Mouse (Mus musculus) heart, embryonic 11.5 days (tissue): ENCODE measurements around the gene Gtf2h2. TPM values are rescaled to one million over a fixed set of nuclear protein-coding genes. Genes with fewer than 3 reads are reported as not detected.
"Not testable (repeated sequence)": the region's sequence is repeated elsewhere in the genome, so short reads cannot be mapped to it uniquely, and the experiment has no call there.

Source experiments
- ATAC-seq: fragments of 200-750 bp; cut with Nextera tagmentation; replicated peaks from 2 replicates; pipeline ENCODE4 v1.8.0; 2017; ENCODE audit warnings: moderate library complexity; ENCODE audit not compliant: insufficient number of reproducible peaks, low FRiP score, low TSS enrichment
- H3K27ac ChIP-seq: fragments of 300-500 bp; sonication (generic); 2 replicates; pipeline ENCODE4 v1.5.1; 2014; ENCODE audit warnings: mild to moderate bottlenecking, low read depth, low read length
- H3K27me3 ChIP-seq: fragments of 300-500 bp; sonication (generic); 2 replicates; pipeline ENCODE4 v1.6.1; 2014; ENCODE audit warnings: mild to moderate bottlenecking, low read length, mixed read lengths; ENCODE audit not compliant: control insufficient read depth, insufficient read depth
- H3K36me3 ChIP-seq: fragments of 300-500 bp; sonication (generic); 2 replicates; pipeline ENCODE4 v1.6.1; 2014; ENCODE audit warnings: mild to moderate bottlenecking, low read length, moderate library complexity, mixed read lengths; ENCODE audit not compliant: control insufficient read depth, insufficient read depth
- H3K4me1 ChIP-seq: fragments of 300-500 bp; sonication (generic); 2 replicates; pipeline ENCODE4 v1.6.1; 2014; ENCODE audit warnings: low read length; ENCODE audit not compliant: control insufficient read depth, insufficient read depth
- H3K4me2 ChIP-seq: fragments of 300-500 bp; sonication (generic); 2 replicates; pipeline ENCODE4 v1.6.1; 2014; ENCODE audit warnings: mild to moderate bottlenecking, moderate library complexity
- H3K4me3 ChIP-seq: fragments of 300-500 bp; sonication (generic); 2 replicates; pipeline ENCODE4 v1.5.1; 2014; ENCODE audit warnings: low read depth, low read length
- H3K9ac ChIP-seq: fragments of 300-500 bp; sonication (generic); 2 replicates; pipeline ENCODE4 v1.6.1; 2014; ENCODE audit warnings: mild to moderate bottlenecking, low read depth, low read length, moderate library complexity
- H3K9me3 ChIP-seq: fragments of 300-500 bp; sonication (generic); replicated peaks from 2 replicates; pipeline ENCODE4 v1.6.1; 2016; ENCODE audit warnings: low read length; ENCODE audit not compliant: control insufficient read depth
- WGBS: fragments of 180-500 bp; shearing (Covaris S2); extraction: QIAGEN DNeasy Blood & Tissue Kit; methylation state at CpG from one replicate; pipeline ENCODE4 v1.1.7; 2014; ENCODE audit not compliant: insufficient replicate concordance; 5-methylcytosine and 5-hydroxymethylcytosine counted together
- polyA plus RNA-seq: library from polyadenylated mRNA; unstranded; fragments of >200 nt; fragmentation: Nextera tagmentation; extraction: Ambion mirVana; gene quantifications from 2 replicates; pipeline ENCODE4 v1.2.1, GENCODE M21; 2014

Gtf2h2 gene
- polyA plus RNA-seq, 1 experiment from 2014 or later, result 54.9 TPM

DNA sequence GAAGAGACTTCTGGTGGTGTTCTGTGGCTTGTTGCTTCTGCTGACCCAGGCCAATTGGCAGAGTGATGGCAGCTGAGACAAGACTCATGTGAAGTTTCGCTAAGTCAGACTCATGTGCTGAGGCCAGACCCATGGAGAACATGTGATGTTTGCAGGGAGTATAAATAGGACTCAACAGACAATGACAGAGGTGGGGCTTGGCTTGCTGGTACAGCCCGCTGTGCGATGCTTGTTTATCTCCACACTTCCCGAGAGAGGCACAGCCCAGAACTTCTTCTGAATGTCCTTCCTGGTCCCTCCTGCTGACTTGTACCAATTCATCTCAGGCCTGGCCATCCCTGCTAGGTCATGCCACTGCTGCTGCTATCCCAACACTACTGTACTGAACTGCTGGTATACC lies 3.0 kb upstream of the Gtf2h2 start:
- no peaks in the 10 kb centered on the region for H3K9me3 ChIP-seq
- ATAC-seq, result no peak
- H3K4me3 ChIP-seq, result no peak overlapping the region
- H3K27ac ChIP-seq, result no peak overlapping the region
- H3K9ac ChIP-seq, result no peak overlapping the region
- H3K27me3 ChIP-seq, result no peaks in the 10 kb centered on the region
- WGBS, result 63% methylated on average over 4 of the region's 4 CpGs
- H3K36me3 ChIP-seq, result no peaks in the 10 kb centered on the region
- no peak overlapping the region for H3K4me2 ChIP-seq
- peaks cover 3% of the 10 kb centered on the region for H3K4me1 ChIP-seq

GRCm38 (mm10) chr13:100494370-100494769 lies 2.0 kb upstream of the Gtf2h2 start:
- not testable (repeated sequence) for H3K4me3 ChIP-seq, H3K27me3 ChIP-seq, ATAC-seq, H3K9me3 ChIP-seq, H3K27ac ChIP-seq, H3K9ac ChIP-seq, H3K4me2 ChIP-seq, H3K36me3 ChIP-seq, H3K4me1 ChIP-seq
- WGBS, result 57% methylated on average over 8 of the region's 8 CpGs

DNA sequence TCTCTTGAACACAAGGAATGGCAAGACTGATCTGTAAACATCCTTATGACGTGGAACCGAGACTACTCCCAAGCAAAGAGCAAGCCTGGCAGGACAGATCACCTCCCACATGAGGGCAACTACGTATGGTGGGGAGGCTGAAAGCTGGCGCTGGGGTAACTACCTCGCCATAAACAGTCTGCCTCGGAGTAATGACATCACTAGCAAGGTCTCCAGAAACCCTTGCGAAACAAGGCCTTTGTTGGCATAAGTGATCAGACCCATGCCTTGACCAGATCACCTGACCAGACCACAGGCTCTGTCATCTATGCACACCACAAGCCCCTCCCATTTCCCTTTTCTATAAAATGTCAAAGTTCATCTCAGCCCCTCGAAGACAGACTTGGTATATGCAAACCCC lies 934 bp upstream of the Gtf2h2 start:
- 70% methylated on average over 8 of the region's 8 CpGs for WGBS

DNA sequence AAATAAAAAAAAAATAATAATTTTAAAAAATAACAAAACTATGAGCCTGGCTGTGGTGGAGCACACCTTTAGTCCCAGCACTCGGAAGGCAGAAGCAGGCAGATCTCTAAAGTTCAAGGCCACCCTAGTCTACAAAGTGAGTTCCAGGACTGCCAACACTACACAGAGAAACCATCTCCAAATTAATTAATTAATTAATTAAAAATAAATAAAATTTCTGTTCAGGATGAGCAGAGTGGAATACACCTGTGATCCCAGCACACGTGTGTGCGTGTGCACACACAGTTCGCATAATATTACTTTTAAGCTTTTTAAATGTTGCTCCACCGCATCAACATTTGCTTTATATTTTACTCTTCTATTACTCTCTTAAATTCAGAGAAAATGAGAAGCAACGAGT lies 756 bp downstream of the Gtf2h2 start:
- H3K4me1 ChIP-seq, result peaks cover 3% of the 10 kb centered on the region
- no peaks in the 10 kb centered on the region for H3K9me3 ChIP-seq
- no peak overlapping the region; the same call in 1 of the 2 replicates for H3K27ac ChIP-seq
- H3K4me3 ChIP-seq, result peak overlapping the region; percentile 86
- no peaks in the 10 kb centered on the region for H3K27me3 ChIP-seq
- WGBS, result 15% methylated on average over 6 of the region's 6 CpGs
- 0 out of 2 replicates have a peak, but pooled peaks cover 7% of the 10 kb centered on the region for H3K36me3 ChIP-seq
- no peak for ATAC-seq
- H3K4me2 ChIP-seq, result peak overlapping the region; percentile 68
- peak overlapping the region; percentile 86 for H3K9ac ChIP-seq

More for the DNA sequence above, 934 bp upstream of the Gtf2h2 start:
- Histone ChIP-seq H3K4me1 (peaks cover 3% of the 10 kb centered on the region), H3K4me3 (no peak overlapping the region), H3K27ac (no peak overlapping the region), H3K4me2 (no peak overlapping the region), H3K27me3 (no peaks in the 10 kb centered on the region), H3K9ac (no peak overlapping the region), H3K9me3 (no peaks in the 10 kb centered on the region), H3K36me3 (no peaks in the 10 kb centered on the region)
- ATAC-seq, result no peak

- H3K4me3 ChIP-seq, result no peak overlapping the region
- no peak overlapping the region for H3K9ac ChIP-seq
- H3K4me2 ChIP-seq, result no peak overlapping the region
- H3K27me3 ChIP-seq, result no peaks in the 10 kb centered on the region
- H3K4me1 ChIP-seq, result peaks cover 3% of the 10 kb centered on the region
- no peak for ATAC-seq
- no peak overlapping the region for H3K27ac ChIP-seq
- 78% methylated on average over 5 of the region's 5 CpGs for WGBS
- H3K36me3 ChIP-seq, result peaks cover 7% of the 10 kb centered on the region; the same call in 1 of the 2 replicates
- no peaks in the 10 kb centered on the region for H3K9me3 ChIP-seq
Observed at GRCm38 (mm10) chr13:100490424-100490823, 2.0 kb downstream of the Gtf2h2 start.

DNA sequence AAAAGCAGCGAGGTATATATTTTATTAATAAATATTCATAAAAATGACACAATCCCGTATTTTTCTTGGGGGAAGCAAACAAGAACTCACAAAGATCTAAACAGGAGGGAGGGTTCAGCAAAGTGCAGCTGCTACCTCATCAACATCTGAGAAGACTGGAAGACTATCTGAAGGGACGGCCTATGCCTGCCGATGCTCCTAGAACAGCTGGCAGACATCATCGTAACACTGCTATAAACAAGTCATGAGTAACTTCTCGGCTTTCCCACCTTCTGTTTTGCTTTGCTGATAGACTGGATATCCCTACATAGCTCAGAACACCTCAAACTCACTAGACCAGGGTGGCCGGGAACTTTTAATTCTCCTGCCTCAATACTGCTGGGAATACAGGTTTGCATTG lies 8.8 kb downstream of the Gtf2h2 start:
- H3K9me3 ChIP-seq, result no peaks in the 10 kb centered on the region
- H3K4me1 ChIP-seq, result no peaks in the 10 kb centered on the region
- H3K9ac ChIP-seq, result no peak overlapping the region
- no peak overlapping the region for H3K27ac ChIP-seq
- 82% methylated on average over 7 of the region's 7 CpGs for WGBS
- H3K36me3 ChIP-seq, result peaks cover 20% of the 10 kb centered on the region
- no peaks in the 10 kb centered on the region for H3K27me3 ChIP-seq
- H3K4me3 ChIP-seq, result no peak overlapping the region
- ATAC-seq, result no peak
- H3K4me2 ChIP-seq, result no peak overlapping the region

- ATAC-seq, result no peak
- no peak overlapping the region for H3K4me3 ChIP-seq
- H3K9me3 ChIP-seq, result no peaks in the 10 kb centered on the region
- no peaks in the 10 kb centered on the region for H3K4me1 ChIP-seq
- H3K9ac ChIP-seq, result no peak overlapping the region
- 58% methylated on average over 2 of the region's 2 CpGs for WGBS
- H3K4me2 ChIP-seq, result no peak overlapping the region
- H3K36me3 ChIP-seq, result peaks cover 12% of the 10 kb centered on the region; the same call in 1 of the 2 replicates
- H3K27ac ChIP-seq, result no peak overlapping the region
- no peaks in the 10 kb centered on the region for H3K27me3 ChIP-seq
Observed at GRCm38 (mm10) chr13:100463527-100464222, 28.7 kb downstream of the Gtf2h2 start.

DNA sequence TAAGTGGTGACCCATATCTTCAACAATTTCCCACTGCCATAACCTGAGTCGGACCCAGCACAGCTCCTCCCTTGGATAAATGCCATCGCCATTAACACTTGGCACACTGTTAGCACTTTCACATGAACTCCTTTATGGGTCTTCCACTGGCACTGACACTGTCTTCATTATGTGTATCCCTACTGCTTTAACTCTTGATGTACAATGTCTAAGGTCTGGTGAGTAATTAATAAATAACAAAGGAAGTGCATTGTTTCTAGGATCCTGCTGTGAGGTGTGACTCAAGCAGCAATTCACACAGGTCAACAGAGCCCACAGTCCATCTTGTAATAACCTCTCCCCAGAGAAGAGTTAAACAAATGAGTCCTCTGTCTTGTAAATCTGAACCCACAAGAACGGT lies 31.0 kb downstream of the Gtf2h2 start:
- Histone ChIP-seq H3K4me2 (no peak overlapping the region), H3K36me3 (peaks cover 4% of the 10 kb centered on the region; the same call in 1 of the 2 replicates), H3K9me3 (no peaks in the 10 kb centered on the region), H3K27me3 (no peaks in the 10 kb centered on the region), H3K9ac (no peak overlapping the region), H3K4me1 (no peaks in the 10 kb centered on the region), H3K27ac (no peak overlapping the region), H3K4me3 (no peak overlapping the region)
- ATAC-seq, result no peak
- WGBS, result 83% methylated on average over 3 of the region's 3 CpGs
